Mouse (Mus musculus): ENCODE results near the gene Hist1h2bb. TPM values are rescaled to one million over a fixed set of nuclear protein-coding genes. Genes with fewer than 3 reads are reported as not detected.
A peak's percentile ranks its signal among the peaks of the same experiment; 100 is the strongest.

Gene Hist1h2bb
- polyA plus RNA-seq, 1 experiment, result not detected

- TF ChIP-seq POLR2A (IDR thresholded peaks at IDR 0.05; ENCODE audit: insufficient read depth, low read depth, low read length) (peak; percentile 97), CTCF (IDR thresholded peaks at IDR 0.05; ENCODE audit: insufficient read depth, low read depth, low read length) (no peak)
- under 1% methylated on average over 37 of the region's 38 CpGs for WGBS
Observed at GRCm38 (mm10) chr13:23738677-23739068, 7.9 kb upstream of the Hist1h2bb start, which contains the start of gene Hist1h1c. Gene Hist1h1c (plus strand): TSS chr13:23738808.

GRCm38 (mm10) chr13:23739069-23739921 lies 7.2 kb upstream of the Hist1h2bb start:
- H3K4me1 ChIP-seq (ENCODE audit: control insufficient read depth, insufficient read depth, low read length), result no peaks in the 10 kb centered on the region
- under 1% methylated on average over 39 of the region's 39 CpGs for WGBS
- TF ChIP-seq CTCF (IDR thresholded peaks at IDR 0.05; ENCODE audit: insufficient read depth, low read depth, low read length), result no peak
- TF ChIP-seq POLR2A (IDR thresholded peaks at IDR 0.05; ENCODE audit: insufficient read depth, low read depth, low read length), result no peak; the same call in 1 of the 2 replicates
- H3K27ac ChIP-seq (ENCODE audit: insufficient read depth, low read depth, low read length), result peak overlapping the region; percentile 66
- peak overlapping the region; percentile 51 for H3K4me3 ChIP-seq (ENCODE audit: insufficient read depth, low read depth, low read length)

More at GRCm38 (mm10) chr13:23738677-23739068, 7.9 kb upstream of the Hist1h2bb start, which contains the start of gene Hist1h1c:
- Histone ChIP-seq H3K4me3 (ENCODE audit: insufficient read depth, low read depth, low read length) (peak within 1 kb of the TSS; percentile 51), H3K4me1 (ENCODE audit: control insufficient read depth, insufficient read depth, low read length) (no peaks in the 10 kb centered on the region), H3K27ac (ENCODE audit: insufficient read depth, low read depth, low read length) (peak within 1 kb of the TSS; percentile 91)

GRCm38 (mm10) chr13:23739922-23740252 lies 6.6 kb upstream of the Hist1h2bb start:
- under 1% methylated on average over 14 of the region's 14 CpGs for WGBS
- Histone ChIP-seq H3K4me1 (ENCODE audit: control insufficient read depth, insufficient read depth, low read length) (0 out of 2 replicates have a peak, but pooled peaks cover under 1% of the 10 kb centered on the region), H3K27ac (ENCODE audit: insufficient read depth, low read depth, low read length) (peak overlapping the region; percentile 60), H3K4me3 (ENCODE audit: insufficient read depth, low read depth, low read length) (peak overlapping the region; percentile 51)
- TF ChIP-seq CTCF (IDR thresholded peaks at IDR 0.05; ENCODE audit: insufficient read depth, low read depth, low read length), result no peak
- TF ChIP-seq POLR2A (IDR thresholded peaks at IDR 0.05; ENCODE audit: insufficient read depth, low read depth, low read length), result no peak; the same call in 1 of the 2 replicates

GRCm38 (mm10) chr13:23740256-23740840 lies 6.2 kb upstream of the Hist1h2bb start:
- no peak for TF ChIP-seq CTCF (IDR thresholded peaks at IDR 0.05; ENCODE audit: insufficient read depth, low read depth, low read length)
- no peak for TF ChIP-seq POLR2A (IDR thresholded peaks at IDR 0.05; ENCODE audit: insufficient read depth, low read depth, low read length)
- Histone ChIP-seq H3K4me1 (ENCODE audit: control insufficient read depth, insufficient read depth, low read length) (peaks cover 5% of the 10 kb centered on the region), H3K27ac (ENCODE audit: insufficient read depth, low read depth, low read length) (peak overlapping the region; percentile 64), H3K4me3 (ENCODE audit: insufficient read depth, low read depth, low read length) (no peak overlapping the region)
- WGBS, result 33% methylated on average over 13 of the region's 13 CpGs

GRCm38 (mm10) chr13:23740910-23741309 lies 5.6 kb upstream of the Hist1h2bb start:
- peaks cover 5% of the 10 kb centered on the region for H3K4me1 ChIP-seq (ENCODE audit: control insufficient read depth, insufficient read depth, low read length)
- no peak for TF ChIP-seq CTCF (IDR thresholded peaks at IDR 0.05; ENCODE audit: insufficient read depth, low read depth, low read length)
- TF ChIP-seq POLR2A (IDR thresholded peaks at IDR 0.05; ENCODE audit: insufficient read depth, low read depth, low read length), result no peak
- H3K4me3 ChIP-seq (ENCODE audit: insufficient read depth, low read depth, low read length), result no peak overlapping the region
- H3K27ac ChIP-seq (ENCODE audit: insufficient read depth, low read depth, low read length), result no peak overlapping the region
- WGBS, result 70% methylated on average over 5 of the region's 5 CpGs

- Histone ChIP-seq H3K27ac (ENCODE audit: insufficient read depth, low read depth, low read length) (no peak overlapping the region), H3K4me3 (ENCODE audit: insufficient read depth, low read depth, low read length) (no peak overlapping the region), H3K4me1 (ENCODE audit: control insufficient read depth, insufficient read depth, low read length) (peaks cover 8% of the 10 kb centered on the region)
- TF ChIP-seq CTCF (IDR thresholded peaks at IDR 0.05; ENCODE audit: insufficient read depth, low read depth, low read length), result no peak
- no peak for TF ChIP-seq POLR2A (IDR thresholded peaks at IDR 0.05; ENCODE audit: insufficient read depth, low read depth, low read length)
Observed at GRCm38 (mm10) chr13:23742007-23742406, 4.5 kb upstream of the Hist1h2bb start.

GRCm38 (mm10) chr13:23743215-23743614 lies 3.3 kb upstream of the Hist1h2bb start:
- WGBS, result 82% methylated on average over 5 of the region's 5 CpGs
- H3K4me1 ChIP-seq (ENCODE audit: control insufficient read depth, insufficient read depth, low read length), result peaks cover 9% of the 10 kb centered on the region
- TF ChIP-seq CTCF (IDR thresholded peaks at IDR 0.05; ENCODE audit: insufficient read depth, low read depth, low read length), result no peak
- TF ChIP-seq POLR2A (IDR thresholded peaks at IDR 0.05; ENCODE audit: insufficient read depth, low read depth, low read length), result no peak
- H3K27ac ChIP-seq (ENCODE audit: insufficient read depth, low read depth, low read length), result no peak overlapping the region
- no peak overlapping the region for H3K4me3 ChIP-seq (ENCODE audit: insufficient read depth, low read depth, low read length)

- peaks cover 9% of the 10 kb centered on the region for H3K4me1 ChIP-seq (ENCODE audit: control insufficient read depth, insufficient read depth, low read length)
- no peak overlapping the region for H3K4me3 ChIP-seq (ENCODE audit: insufficient read depth, low read depth, low read length)
- no peak for TF ChIP-seq CTCF (IDR thresholded peaks at IDR 0.05; ENCODE audit: insufficient read depth, low read depth, low read length)
- TF ChIP-seq POLR2A (IDR thresholded peaks at IDR 0.05; ENCODE audit: insufficient read depth, low read depth, low read length), result no peak
- 29% methylated on average over 4 of the region's 4 CpGs for WGBS
- H3K27ac ChIP-seq (ENCODE audit: insufficient read depth, low read depth, low read length), result no peak overlapping the region
Observed at GRCm38 (mm10) chr13:23743963-23744362, 2.6 kb upstream of the Hist1h2bb start.

Measured in olfactory bulb, adult 2 months (tissue).